Mouse (Mus musculus): ENCODE measurements around the gene Anp32e.

DNA sequence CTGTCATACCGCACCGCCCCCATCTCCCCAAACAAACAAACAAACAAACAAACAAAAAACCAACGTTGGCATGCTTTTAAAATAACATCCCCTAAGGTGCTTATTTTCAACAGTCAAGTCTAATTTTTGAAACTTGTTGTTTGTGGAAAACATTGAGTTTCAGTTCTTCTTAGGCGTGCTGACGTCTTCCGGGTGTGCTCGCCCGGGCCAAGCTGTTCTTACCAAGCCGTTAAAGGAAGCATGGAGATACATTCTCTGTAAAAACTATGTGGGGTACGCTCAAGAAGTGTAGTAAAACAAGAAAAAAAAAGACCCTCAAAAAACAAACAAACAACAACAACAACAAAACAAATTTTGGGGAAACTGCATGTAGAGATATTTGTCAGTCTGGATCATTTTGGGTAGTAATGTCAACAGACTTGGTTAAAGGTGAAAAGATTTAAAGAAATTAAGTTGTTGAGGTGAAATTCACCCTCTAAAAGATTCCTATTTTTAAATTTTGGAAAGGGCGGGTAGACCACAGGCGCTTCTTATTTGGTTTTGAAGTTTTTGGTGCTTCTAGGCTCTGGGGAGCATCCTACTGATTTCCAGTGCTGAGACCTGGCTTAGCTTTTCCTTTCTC is 43.3 kb downstream of the Anp32e start:
- TF ChIP-seq CTCF (IDR thresholded peaks at IDR 0.05; ENCODE audit: control insufficient read depth, insufficient read depth, low read length) (no peak), POLR2A (IDR thresholded peaks at IDR 0.05; ENCODE audit: borderline replicate concordance, control insufficient read depth, low read depth, low read length) (no peak)
